Mouse (Mus musculus): Measurements from ENCODE around the gene Golga1. TPM values are rescaled to one million over a fixed set of nuclear protein-coding genes. Genes with fewer than 3 reads are reported as not detected.

Golga1 gene
- polyA plus RNA-seq, 1 experiment = 16.5 TPM

DNA sequence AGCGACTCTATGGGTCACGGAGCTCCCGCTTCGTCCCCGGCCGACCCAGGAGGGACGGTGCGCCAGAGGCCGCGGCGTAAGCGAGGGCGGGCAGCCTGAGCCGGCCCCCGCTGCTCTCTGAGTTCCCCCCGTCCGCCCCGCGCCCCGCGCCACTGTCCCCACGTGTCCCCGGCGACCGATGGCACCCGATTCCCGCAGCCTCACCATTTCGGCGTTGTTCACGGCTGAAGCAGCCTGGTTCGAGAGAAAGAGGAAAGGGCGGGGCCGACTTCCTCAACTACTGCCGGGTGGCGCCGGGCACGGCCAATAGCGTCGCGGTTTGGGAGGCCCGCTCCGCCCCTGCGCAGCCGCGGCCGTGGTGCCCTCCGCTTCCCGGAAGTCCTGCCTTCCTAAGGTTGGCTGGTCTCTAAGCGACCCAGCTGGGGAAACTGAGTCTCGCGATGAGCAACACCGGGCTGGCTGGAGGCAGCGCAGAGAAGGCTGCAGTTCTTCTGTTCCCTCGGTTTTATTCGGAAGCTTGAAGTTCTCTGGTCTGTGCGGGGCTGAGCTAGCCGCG, 60.4 kb downstream of the Golga1 start, which contains the start of gene Arpc5l:
TSS of gene Arpc5l (plus strand) at position 469 of the 556 bp plus-strand sequence.
- TF ChIP-seq CTCF (IDR thresholded peaks at IDR 0.05; ENCODE audit: control insufficient read depth, insufficient read depth, low read length) (peak; percentile 3; the same call in 1 of the 2 replicates), POLR2A (IDR thresholded peaks at IDR 0.05; ENCODE audit: borderline replicate concordance, control insufficient read depth, low read depth, low read length) (peak; percentile 58; the same call in 1 of the 2 replicates)
- WGBS = under 1% methylated on average over 58 of the region's 58 CpGs
- H3K4me3 ChIP-seq (replicated peaks; ENCODE audit: control insufficient read depth, low read depth, low read length) = peak within 1 kb of the TSS; percentile 89
- peaks cover 5% of the 10 kb centered on the region for H3K4me1 ChIP-seq (ENCODE audit: control insufficient read depth, insufficient read depth, low read length)
- H3K27ac ChIP-seq (ENCODE audit: control insufficient read depth, insufficient read depth, low read depth, low read length, poor library complexity) = peak within 1 kb of the TSS; percentile 25

- WGBS = under 1% methylated on average over 11 of the region's 11 CpGs
- H3K4me3 ChIP-seq (replicated peaks; ENCODE audit: control insufficient read depth, low read depth, low read length) = peak overlapping the region; percentile 89
- H3K4me1 ChIP-seq (ENCODE audit: control insufficient read depth, insufficient read depth, low read length) = peaks cover 3% of the 10 kb centered on the region
- no peak for TF ChIP-seq POLR2A (IDR thresholded peaks at IDR 0.05; ENCODE audit: borderline replicate concordance, control insufficient read depth, low read depth, low read length)
- no peak for TF ChIP-seq CTCF (IDR thresholded peaks at IDR 0.05; ENCODE audit: control insufficient read depth, insufficient read depth, low read length)
- peak overlapping the region; percentile 16; the same call in 1 of the 2 replicates for H3K27ac ChIP-seq (ENCODE audit: control insufficient read depth, insufficient read depth, low read depth, low read length, poor library complexity)
Observed at GRCm38 (mm10) chr2:39004372-39004771, 61.0 kb downstream of the Golga1 start.

GRCm38 (mm10) chr2:39003512-39003911, 61.8 kb downstream of the Golga1 start:
- TF ChIP-seq CTCF (IDR thresholded peaks at IDR 0.05; ENCODE audit: control insufficient read depth, insufficient read depth, low read length) (no peak), POLR2A (IDR thresholded peaks at IDR 0.05; ENCODE audit: borderline replicate concordance, control insufficient read depth, low read depth, low read length) (no peak)
- Histone ChIP-seq H3K4me3 (replicated peaks; ENCODE audit: control insufficient read depth, low read depth, low read length) (peak overlapping the region; percentile 19), H3K27ac (ENCODE audit: control insufficient read depth, insufficient read depth, low read depth, low read length, poor library complexity) (no peak overlapping the region), H3K4me1 (ENCODE audit: control insufficient read depth, insufficient read depth, low read length) (peaks cover 2% of the 10 kb centered on the region)
- 42% methylated on average over 5 of the region's 5 CpGs for WGBS

- Histone ChIP-seq H3K4me1 (ENCODE audit: control insufficient read depth, insufficient read depth, low read length) (peaks cover 1% of the 10 kb centered on the region; the same call in 1 of the 2 replicates), H3K27ac (ENCODE audit: control insufficient read depth, insufficient read depth, low read depth, low read length, poor library complexity) (no peak overlapping the region), H3K4me3 (replicated peaks; ENCODE audit: control insufficient read depth, low read depth, low read length) (no peak overlapping the region)
- no peak for TF ChIP-seq POLR2A (IDR thresholded peaks at IDR 0.05; ENCODE audit: borderline replicate concordance, control insufficient read depth, low read depth, low read length)
- no peak for TF ChIP-seq CTCF (IDR thresholded peaks at IDR 0.05; ENCODE audit: control insufficient read depth, insufficient read depth, low read length)
- whole genome bisulfite sequencing = 43% methylated on average over 8 of the region's 8 CpGs
Observed at GRCm38 (mm10) chr2:39003106-39003505, 62.2 kb downstream of the Golga1 start.

DNA sequence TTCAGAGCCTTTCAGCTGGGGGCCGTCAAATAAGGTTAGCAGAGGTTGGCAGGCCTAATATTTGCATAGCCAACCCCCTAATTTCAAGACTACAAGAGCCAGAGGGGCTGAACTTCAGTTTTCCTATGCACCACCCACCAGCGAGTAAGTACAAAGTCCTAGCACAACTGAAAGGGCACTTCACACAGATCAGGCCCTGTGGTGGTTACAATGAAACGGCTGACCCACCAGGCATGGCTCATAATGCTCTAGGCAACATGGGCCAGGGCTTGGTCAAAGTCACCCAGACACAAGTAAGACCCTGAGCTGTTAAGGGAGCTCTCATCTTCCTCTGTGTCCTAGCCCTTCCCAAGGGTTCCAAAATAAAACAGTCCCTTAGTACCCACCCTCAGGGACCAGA, 63.5 kb downstream of the Golga1 start:
- Histone ChIP-seq H3K4me3 (replicated peaks; ENCODE audit: control insufficient read depth, low read depth, low read length) (no peak overlapping the region), H3K4me1 (ENCODE audit: control insufficient read depth, insufficient read depth, low read length) (peaks cover 1% of the 10 kb centered on the region; the same call in 1 of the 2 replicates), H3K27ac (ENCODE audit: control insufficient read depth, insufficient read depth, low read depth, low read length, poor library complexity) (no peak overlapping the region)
- TF ChIP-seq CTCF (IDR thresholded peaks at IDR 0.05; ENCODE audit: control insufficient read depth, insufficient read depth, low read length) (no peak), POLR2A (IDR thresholded peaks at IDR 0.05; ENCODE audit: borderline replicate concordance, control insufficient read depth, low read depth, low read length) (no peak)
- 86% methylated on average over 3 of the region's 3 CpGs for WGBS

DNA sequence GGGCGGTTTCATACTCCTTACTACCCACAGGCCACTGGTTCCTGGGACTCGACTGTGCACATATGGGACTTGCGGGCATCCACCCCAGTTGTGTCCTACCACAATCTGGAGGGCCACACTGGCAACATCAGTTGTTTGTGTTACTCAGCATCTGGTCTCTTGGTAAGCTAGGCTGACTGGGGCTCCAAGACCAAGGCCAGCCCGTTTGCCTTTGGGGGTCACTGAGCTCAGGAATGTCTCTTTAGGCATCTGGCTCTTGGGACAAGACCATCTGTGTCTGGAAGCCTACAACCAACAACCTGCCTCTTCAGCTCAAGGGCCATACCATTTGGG, 64.8 kb downstream of the Golga1 start:
- no peak overlapping the region for H3K4me3 ChIP-seq (replicated peaks; ENCODE audit: control insufficient read depth, low read depth, low read length)
- 81% methylated on average over 4 of the region's 4 CpGs for WGBS
- no peak overlapping the region for H3K27ac ChIP-seq (ENCODE audit: control insufficient read depth, insufficient read depth, low read depth, low read length, poor library complexity)
- TF ChIP-seq POLR2A (IDR thresholded peaks at IDR 0.05; ENCODE audit: borderline replicate concordance, control insufficient read depth, low read depth, low read length) (no peak), CTCF (IDR thresholded peaks at IDR 0.05; ENCODE audit: control insufficient read depth, insufficient read depth, low read length) (no peak)
- H3K4me1 ChIP-seq (ENCODE audit: control insufficient read depth, insufficient read depth, low read length) = peaks cover 1% of the 10 kb centered on the region; the same call in 1 of the 2 replicates

GRCm38 (mm10) chr2:38999910-39000586, 65.3 kb downstream of the Golga1 start:
- TF ChIP-seq CTCF (IDR thresholded peaks at IDR 0.05; ENCODE audit: control insufficient read depth, insufficient read depth, low read length) = no peak
- TF ChIP-seq POLR2A (IDR thresholded peaks at IDR 0.05; ENCODE audit: borderline replicate concordance, control insufficient read depth, low read depth, low read length) = no peak
- 65% methylated on average over 8 of the region's 8 CpGs for WGBS
- Histone ChIP-seq H3K27ac (ENCODE audit: control insufficient read depth, insufficient read depth, low read depth, low read length, poor library complexity) (no peak overlapping the region), H3K4me1 (ENCODE audit: control insufficient read depth, insufficient read depth, low read length) (peaks cover 1% of the 10 kb centered on the region; the same call in 1 of the 2 replicates), H3K4me3 (replicated peaks; ENCODE audit: control insufficient read depth, low read depth, low read length) (no peak overlapping the region)

DNA sequence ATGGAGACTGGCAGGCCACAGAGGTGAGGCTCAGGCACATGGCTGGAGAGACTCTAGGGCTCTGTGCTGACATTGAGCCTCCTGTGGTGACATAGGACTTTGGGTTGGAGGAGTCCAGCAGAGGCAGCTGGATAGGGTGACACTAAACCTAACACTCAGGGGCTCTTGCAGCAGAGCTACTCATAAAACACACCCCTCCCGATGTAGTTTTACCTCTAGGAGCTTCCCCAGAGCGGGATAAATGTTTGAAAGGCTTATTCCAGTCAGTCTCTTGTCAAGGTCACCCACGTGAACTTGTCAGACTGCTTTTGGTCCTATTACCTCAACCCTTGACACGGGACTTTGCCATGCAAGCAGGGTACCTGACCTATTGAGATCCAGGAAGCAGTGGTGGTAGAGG, 66.0 kb downstream of the Golga1 start:
- Histone ChIP-seq H3K4me3 (replicated peaks; ENCODE audit: control insufficient read depth, low read depth, low read length) (no peak overlapping the region), H3K27ac (ENCODE audit: control insufficient read depth, insufficient read depth, low read depth, low read length, poor library complexity) (no peak overlapping the region), H3K4me1 (ENCODE audit: control insufficient read depth, insufficient read depth, low read length) (peaks cover 1% of the 10 kb centered on the region; the same call in 1 of the 2 replicates)
- no peak for TF ChIP-seq POLR2A (IDR thresholded peaks at IDR 0.05; ENCODE audit: borderline replicate concordance, control insufficient read depth, low read depth, low read length)
- no peak for TF ChIP-seq CTCF (IDR thresholded peaks at IDR 0.05; ENCODE audit: control insufficient read depth, insufficient read depth, low read length)
- 63% methylated on average over 4 of the region's 4 CpGs for WGBS

All from bone marrow, adult 2 months (tissue).